Mouse (Mus musculus) urinary bladder, postnatal 36 days (tissue): Measurements from ENCODE around the gene Svbp.

Experiments used
- DNase-seq, 2 experiments: peaks; one replicate each; pipeline ENCODE4 v3.0.0; 2022; ENCODE audit warnings: low spot score in 2 of 2, mixed read lengths in 1 of 2

Svbp gene

GRCm38 (mm10) chr4:119194909-119195581, at the start of gene Svbp:
Gene Svbp, plus strand, starts transcription at chr4:119195306.
- DNase-seq: peak; percentile 78 to 86

GRCm38 (mm10) chr4:119146816-119147215, 48.3 kb upstream of the Svbp start:
- DNase-seq: no peak

- DNase-seq: no peak
Observed at GRCm38 (mm10) chr4:119147347-119147746, 47.8 kb upstream of the Svbp start.

GRCm38 (mm10) chr4:119148741-119149140, 46.4 kb upstream of the Svbp start:
- peak; percentile 32 to 51 for DNase-seq

- DNase-seq: peak; percentile 44 to 64
Observed at GRCm38 (mm10) chr4:119157186-119157585, 37.9 kb upstream of the Svbp start.

GRCm38 (mm10) chr4:119157891-119158290, 37.2 kb upstream of the Svbp start:
- no peak for DNase-seq

- DNase-seq: no peak
Observed at GRCm38 (mm10) chr4:119161358-119161757, 33.7 kb upstream of the Svbp start.

GRCm38 (mm10) chr4:119162990-119163389, 32.1 kb upstream of the Svbp start:
- no peak for DNase-seq

- DNase-seq: no peak
Observed at GRCm38 (mm10) chr4:119165916-119166315, 29.2 kb upstream of the Svbp start.

GRCm38 (mm10) chr4:119167068-119167467, 28.0 kb upstream of the Svbp start:
- no peak for DNase-seq

- peak; percentile 82 for DNase-seq
Observed at GRCm38 (mm10) chr4:119167663-119168062, 27.4 kb upstream of the Svbp start.

GRCm38 (mm10) chr4:119172919-119173650, 22.0 kb upstream of the Svbp start:
- DNase-seq: no peak

- DNase-seq: peak; percentile 89 to 93
Observed at GRCm38 (mm10) chr4:119173851-119174453, 21.2 kb upstream of the Svbp start, which contains the start of gene Zfp691. Gene Zfp691, minus strand, starts transcription at chr4:119174195.

GRCm38 (mm10) chr4:119177702-119178101, 17.4 kb upstream of the Svbp start:
- DNase-seq: no peak

- no peak for DNase-seq
Observed at GRCm38 (mm10) chr4:119178331-119178730, 16.8 kb upstream of the Svbp start.

GRCm38 (mm10) chr4:119180133-119180707, 14.9 kb upstream of the Svbp start:
- DNase-seq: no peak

- DNase-seq: no peak
Observed at GRCm38 (mm10) chr4:119181456-119181855, 13.7 kb upstream of the Svbp start.

- no peak for DNase-seq
Observed at GRCm38 (mm10) chr4:119183525-119183924, 11.6 kb upstream of the Svbp start.

- no peak for DNase-seq
Observed at GRCm38 (mm10) chr4:119185771-119186170, 9.3 kb upstream of the Svbp start.

GRCm38 (mm10) chr4:119188060-119188785, 6.9 kb upstream of the Svbp start:
- DNase-seq: no peak

GRCm38 (mm10) chr4:119189392-119189791, 5.7 kb upstream of the Svbp start:
- no peak for DNase-seq

- DNase-seq: no peak
Observed at GRCm38 (mm10) chr4:119189864-119190263, 5.2 kb upstream of the Svbp start, which contains the start of gene Ermap. Gene Ermap, minus strand, starts transcription at chr4:119190011.
